In genomic region chr2:85131226-85131625, GRCm38 (mm10) we compare ENCODE assay signal across 14 mouse cellular contexts. TPM values are rescaled to one million over a fixed set of nuclear protein-coding genes. Genes with fewer than 3 reads are reported as not detected.
A peak's percentile ranks its signal among the peaks of the same experiment; 100 is the strongest.
DNase-seq lines count a peak whose midpoint lies in the region; ATAC-seq lines count a peak whose summit lies in the region.
"Had no signal": no experiment of that assay in that cellular context is flagged by ENCODE, and none has a peak within 500 bp of the region (broad histone marks: within the 10 kb centered on the region; RNA-seq: fewer than 3 reads in every experiment).

No protein-coding gene starts in this region.

- no peak overlapping the region for H3K9ac ChIP-seq in heart, embryonic 14.5 days (ENCODE audit: low read length)
- H3K9ac ChIP-seq in midbrain, embryonic 14.5 days (replicated peaks; ENCODE audit: low read length), result no peak overlapping the region
- H3K9ac ChIP-seq in liver, embryonic 16.5 days (ENCODE audit: low read depth, low read length), result no peak overlapping the region
- H3K9ac ChIP-seq: embryonic facial prominence, embryonic 15.5 days; hindbrain, embryonic 12.5 days had no signal

- no peak overlapping the region for H3K4me2 ChIP-seq in heart, embryonic 14.5 days (ENCODE audit: low read length)
- H3K4me2 ChIP-seq in midbrain, embryonic 14.5 days (ENCODE audit: low read length), result no peak overlapping the region
- H3K4me2 ChIP-seq in liver, embryonic 16.5 days (ENCODE audit: low read depth, low read length), result no peak overlapping the region
- H3K4me2 ChIP-seq: embryonic facial prominence, embryonic 15.5 days; hindbrain, embryonic 12.5 days had no signal

- H3K36me3 ChIP-seq in heart, embryonic 14.5 days (ENCODE audit: control insufficient read depth, insufficient read depth, low read length), result no peaks in the 10 kb centered on the region
- H3K36me3 ChIP-seq in midbrain, embryonic 10.5 days, result no peaks in the 10 kb centered on the region
- H3K36me3 ChIP-seq in midbrain, embryonic 14.5 days (ENCODE audit: control insufficient read depth, insufficient read depth, low read length), result no peaks in the 10 kb centered on the region
- H3K36me3 ChIP-seq in liver, embryonic 16.5 days (ENCODE audit: control insufficient read depth, insufficient read depth), result no peaks in the 10 kb centered on the region
- H3K36me3 ChIP-seq: embryonic facial prominence, embryonic 15.5 days; hindbrain, embryonic 12.5 days had no signal

- WGBS in heart, embryonic 14.5 days, result 32% methylated on average over 2 of the region's 2 CpGs
- WGBS in midbrain, embryonic 10.5 days, result 20% methylated on average over 2 of the region's 2 CpGs
- WGBS in midbrain, embryonic 14.5 days, result 15% methylated on average over 2 of the region's 2 CpGs
- 13% methylated on average over 2 of the region's 2 CpGs for WGBS in liver, embryonic 16.5 days (ENCODE audit: insufficient replicate concordance)

- peaks cover 8 to 17% of the 10 kb centered on the region in 2 experiments for H3K4me1 ChIP-seq in heart, embryonic 14.5 days (ENCODE audit: control insufficient read depth in 2 of 2, insufficient read depth in 2 of 2, low read length in 2 of 2)
- peaks cover 29% of the 10 kb centered on the region for H3K4me1 ChIP-seq in midbrain, embryonic 10.5 days
- no peaks in the 10 kb centered on the region for H3K4me1 ChIP-seq in midbrain, embryonic 14.5 days (ENCODE audit: control insufficient read depth, insufficient read depth, low read length)
- H3K4me1 ChIP-seq in liver, embryonic 16.5 days (ENCODE audit: control insufficient read depth, low read depth, low read length), result peaks cover 10% of the 10 kb centered on the region
- H3K4me1 ChIP-seq: embryonic facial prominence, embryonic 15.5 days had no signal

- no peak overlapping the region for H3K4me3 ChIP-seq in heart, embryonic 14.5 days (ENCODE audit: control insufficient read depth in 1 of 2, insufficient read depth in 1 of 2, low read depth in 1 of 2, low read length in 2 of 2)
- H3K4me3 ChIP-seq in midbrain, embryonic 10.5 days, result no peak overlapping the region
- H3K4me3 ChIP-seq in midbrain, embryonic 14.5 days (replicated peaks; ENCODE audit: low read depth, low read length), result no peak overlapping the region
- no peak overlapping the region for H3K4me3 ChIP-seq in liver, embryonic 16.5 days (ENCODE audit: low read depth, low read length)
- H3K4me3 ChIP-seq: embryonic facial prominence, embryonic 15.5 days; hindbrain, embryonic 12.5 days had no signal

- DNase-seq in heart, postnatal 4 days, result no peak
- no peak for DNase-seq in midbrain, embryonic 10.5 days (ENCODE audit: low spot score)
- DNase-seq in midbrain, embryonic 14.5 days, result no peak
- DNase-seq: kidney, adult 2 months; right cerebral cortex, postnatal 25 days; thymus, adult 2 months had no signal

- H3K9me3 ChIP-seq in heart, embryonic 14.5 days (ENCODE audit: control insufficient read depth, low read length), result no peaks in the 10 kb centered on the region
- no peaks in the 10 kb centered on the region for H3K9me3 ChIP-seq in midbrain, embryonic 10.5 days (replicated peaks)
- no peaks in the 10 kb centered on the region for H3K9me3 ChIP-seq in midbrain, embryonic 14.5 days (ENCODE audit: control insufficient read depth, low read length)
- no peaks in the 10 kb centered on the region for H3K9me3 ChIP-seq in liver, embryonic 16.5 days (replicated peaks; ENCODE audit: control insufficient read depth, low read length)
- H3K9me3 ChIP-seq: embryonic facial prominence, embryonic 15.5 days; hindbrain, embryonic 12.5 days had no signal

- H3K27me3 ChIP-seq in heart, embryonic 14.5 days (ENCODE audit: control insufficient read depth, insufficient read depth, low read length), result no peaks in the 10 kb centered on the region
- H3K27me3 ChIP-seq in midbrain, embryonic 10.5 days (ENCODE audit: low read depth, poor library complexity, severe bottlenecking), result no peaks in the 10 kb centered on the region
- H3K27me3 ChIP-seq in midbrain, embryonic 14.5 days (ENCODE audit: control insufficient read depth, insufficient read depth, low read length), result no peaks in the 10 kb centered on the region
- no peaks in the 10 kb centered on the region for H3K27me3 ChIP-seq in liver, embryonic 16.5 days (ENCODE audit: control insufficient read depth, insufficient read depth, low read depth, low read length)
- H3K27me3 ChIP-seq: embryonic facial prominence, embryonic 15.5 days; hindbrain, embryonic 12.5 days had no signal

- H3K27ac ChIP-seq in heart, embryonic 14.5 days (replicated peaks in 1 of 2; ENCODE audit: control insufficient read depth in 1 of 2, insufficient read depth in 1 of 2, low read depth in 2 of 2, low read length in 2 of 2), result peak overlapping the region; percentile 63 to 68; a peak in 3 of 4 replicates
- peak overlapping the region; percentile 63; the same call in 1 of the 2 replicates for H3K27ac ChIP-seq in midbrain, embryonic 10.5 days (replicated peaks)
- H3K27ac ChIP-seq in midbrain, embryonic 14.5 days (replicated peaks; ENCODE audit: low read depth, low read length), result no peak overlapping the region
- H3K27ac ChIP-seq in liver, embryonic 16.5 days (ENCODE audit: low read length), result no peak overlapping the region
- H3K27ac ChIP-seq: embryonic facial prominence, embryonic 15.5 days; hindbrain, embryonic 12.5 days had no signal

- ATAC-seq in heart, embryonic 14.5 days (ENCODE audit: insufficient number of reproducible peaks, insufficient read depth, low FRiP score, low read depth), result no peak
- no peak for ATAC-seq in midbrain, embryonic 14.5 days (ENCODE audit: low FRiP score, low TSS enrichment)
- ATAC-seq in erythroid progenitor cell, adult 5-6 weeks (replicated peaks; ENCODE audit: low FRiP score, poor library complexity, severe bottlenecking), result peak; percentile 54; the same call in 1 of the 2 replicates
- peak; percentile 69 for ATAC-seq in liver, embryonic 16.5 days (ENCODE audit: low read depth)
- ATAC-seq in CD4-positive, CD25-positive, alpha-beta regulatory T cell, adult 4 months, result no peak
- ATAC-seq: activated CD4-positive, CD25-positive, alpha-beta regulatory T cell, adult 4 months; forebrain, embryonic 16.5 days had no signal

RNA-seq across cellular contexts. Expression of gene Aplnr, which starts 4.8 kb away (rescaled TPM):
- polyA plus RNA-seq in heart, embryonic 14.5 days (2014; fragmentation: Nextera tagmentation; extraction: Ambion mirVana), result 26.2 and 26.8 TPM in 2 replicates
- total RNA-seq in heart, postnatal 4 days (2021), result 100 to 1,000 TPM in 1 of 2 experiments, 10 to 100 TPM in 1; 85.4 to 109 TPM
- polyA plus RNA-seq in midbrain, embryonic 10.5 days (2016; fragmentation: Nextera tagmentation; extraction: Ambion mirVana), result 35.2 and 35.8 TPM in 2 replicates
- 10.7 and 27.7 TPM in 2 replicates for polyA plus RNA-seq in midbrain, embryonic 14.5 days (2014; fragmentation: Nextera tagmentation; extraction: Ambion mirVana)
- total RNA-seq in erythroid progenitor cell, adult 5-6 weeks (2015; ENCODE audit: low replicate concordance), result 1.3 TPM in 1 of 2 replicates, not detected in the other
- total RNA-seq in erythroid progenitor cell, adult 5-6 weeks (2017; ENCODE audit: low replicate concordance), result not detected in 2 replicates
- 1.7 and 2.7 TPM in 2 replicates for polyA plus RNA-seq in liver, embryonic 16.5 days (2015; fragmentation: Nextera tagmentation; extraction: Ambion mirVana)
- polyA plus RNA-seq in CD4-positive, CD25-positive, alpha-beta regulatory T cell, adult 4 months (2017; shearing (Covaris generic)), result not detected
- polyA plus RNA-seq: activated CD4-positive, CD25-positive, alpha-beta regulatory T cell, adult 4 months had no signal

Comparison
In these comparisons a context has a peak if more than half of its experiments do, and no peak if none do; other contexts are left out.
1. H3K27ac ChIP-seq: peak in heart, embryonic 14.5 days (2 of 2) and midbrain, embryonic 10.5 days (single experiment); none in midbrain, embryonic 14.5 days (single experiment) and liver, embryonic 16.5 days (single experiment).
2. ATAC-seq: peak in erythroid progenitor cell, adult 5-6 weeks (single experiment) and liver, embryonic 16.5 days (single experiment); none in heart, embryonic 14.5 days (single experiment), midbrain, embryonic 14.5 days (single experiment) and CD4-positive, CD25-positive, alpha-beta regulatory T cell, adult 4 months (single experiment).